Mouse (Mus musculus) small intestine, adult 2 months (tissue): ENCODE data around the gene Myd88.

Experiments used
- CTCF ChIP-seq: fragments of 200-500 bp; IDR thresholded peaks from 2 replicates; pipeline ENCODE4 v1.5.1; 2012; ENCODE audit warnings: low read depth, mild to moderate bottlenecking, control low read depth, inconsistent platforms, low read length, moderate library complexity, mixed read lengths; ENCODE audit not compliant: insufficient replicate concordance, insufficient read length; ENCODE audit errors: extremely low read depth
- POLR2A ChIP-seq: fragments of 200-500 bp; IDR thresholded peaks from 2 replicates; pipeline ENCODE4 v1.6.1; 2012; ENCODE audit warnings: low read depth, mild to moderate bottlenecking, control low read depth, inconsistent platforms, low read length, moderate library complexity

DNA sequence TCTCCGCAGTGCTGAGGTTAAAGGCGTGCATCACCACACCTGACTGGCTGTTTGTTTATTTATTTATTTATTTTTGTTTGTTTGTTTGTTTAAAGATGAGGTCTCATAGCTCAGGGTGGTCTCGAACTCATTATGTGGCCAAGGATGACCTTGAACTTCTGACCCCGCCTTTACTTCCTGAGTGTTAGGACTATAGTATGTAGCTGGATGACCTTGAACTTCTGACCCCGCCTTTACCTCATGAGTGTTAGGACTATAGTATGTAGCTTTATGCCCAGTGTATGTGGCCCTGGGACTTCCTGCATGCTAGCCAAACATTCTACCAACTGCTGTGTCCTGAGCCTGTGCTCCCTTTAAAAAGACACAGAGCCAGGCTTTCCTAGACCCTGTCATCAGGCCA is 20.2 kb upstream of the Myd88 start:
- TF ChIP-seq POLR2A (no peak), CTCF (no peak)
